Mouse (Mus musculus): ENCODE results near the gene Pih1d3.
A peak's percentile ranks its signal among the peaks of the same experiment; 100 is the strongest.

Pih1d3 gene

DNA sequence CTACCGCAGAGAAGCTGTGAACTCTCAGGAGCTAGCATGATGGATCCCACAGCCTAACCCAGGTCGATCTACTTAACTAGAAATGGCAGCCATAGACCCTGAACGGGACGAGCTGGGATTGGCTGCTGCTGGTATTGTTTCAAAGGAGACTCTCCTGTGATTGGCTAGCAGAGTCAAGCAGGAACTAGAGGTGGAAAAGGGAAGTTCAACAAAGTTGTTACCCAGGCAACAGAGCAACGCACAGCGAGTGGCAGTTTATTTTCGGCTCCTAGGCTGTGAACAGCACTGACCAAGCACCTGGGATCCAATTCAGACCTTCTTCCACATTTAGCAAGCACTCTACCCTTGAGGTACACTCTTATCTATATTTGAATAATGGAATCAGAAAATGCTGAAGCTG, at the start of gene Pih1d3, which contains the start of gene 4931428L18Rik:
Gene Pih1d3, plus strand, starts transcription at position 275 of the 400 bp plus-strand sequence.
Gene 4931428L18Rik, minus strand, starts transcription at position 121 of the 400 bp plus-strand sequence.
- DNase-seq (ENCODE audit: low spot score in 2 of 2) = no peak

GRCm38 (mm10) chr1:31175401-31175800, 47.2 kb upstream of the Pih1d3 start:
- no peak for DNase-seq (ENCODE audit: low spot score in 2 of 2)

GRCm38 (mm10) chr1:31176101-31176500, 46.5 kb upstream of the Pih1d3 start, which contains the start of gene Lgsn:
Gene Lgsn (plus strand): TSS chr1:31176401.
- DNase-seq (ENCODE audit: low spot score in 2 of 2) = no peak

DNA sequence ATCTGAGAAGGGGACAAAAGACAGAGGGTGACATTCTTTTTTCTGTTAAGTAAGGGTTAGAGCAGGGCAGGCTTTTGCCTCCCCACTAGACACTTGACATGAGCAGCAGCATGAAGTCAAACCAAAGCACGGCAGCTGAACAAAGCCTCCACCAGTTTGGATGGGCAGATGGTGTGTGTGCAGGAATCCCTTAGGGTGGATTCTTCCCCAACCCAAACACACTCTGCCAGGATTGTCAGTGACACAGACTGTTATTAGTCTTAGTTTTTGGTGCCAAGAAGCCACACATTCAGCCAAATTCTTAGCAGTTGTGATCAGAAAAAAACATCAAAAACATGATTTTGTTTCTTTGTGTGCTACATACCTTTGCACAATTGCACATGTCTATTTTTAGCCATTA, 44.4 kb upstream of the Pih1d3 start:
- DNase-seq (ENCODE audit: low spot score in 2 of 2) = peak; percentile 36

DNA sequence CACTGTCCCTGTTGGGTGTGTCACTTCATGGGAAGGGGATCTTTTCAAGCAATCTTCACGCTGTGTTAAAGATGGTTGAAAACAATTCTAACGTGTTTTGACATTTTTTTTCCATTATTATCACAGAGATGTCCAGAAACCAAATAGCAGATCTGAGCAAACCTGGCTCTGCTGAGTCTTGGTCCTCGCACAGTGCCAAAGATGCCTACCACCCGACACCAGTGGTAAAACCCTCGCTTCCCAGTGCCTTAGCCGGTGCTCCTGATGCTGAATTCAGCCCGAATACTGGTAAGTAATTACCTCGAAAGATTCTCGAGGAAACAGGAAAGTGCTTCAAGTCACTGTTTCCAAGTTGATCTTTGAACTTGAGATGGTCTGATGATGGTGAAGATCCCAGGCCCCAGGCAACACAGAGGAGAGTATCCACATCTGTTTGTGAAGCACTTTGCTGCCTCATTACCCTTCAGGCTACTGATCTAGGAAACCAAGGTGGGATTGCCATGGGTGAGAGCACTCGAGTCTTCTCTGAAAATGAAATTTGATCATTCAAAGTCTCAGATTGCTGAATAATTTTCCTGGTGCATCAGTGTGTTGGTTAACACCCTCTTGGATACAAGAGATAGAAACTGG, 32.3 kb upstream of the Pih1d3 start:
- no peak for DNase-seq (ENCODE audit: low spot score in 2 of 2)

DNA sequence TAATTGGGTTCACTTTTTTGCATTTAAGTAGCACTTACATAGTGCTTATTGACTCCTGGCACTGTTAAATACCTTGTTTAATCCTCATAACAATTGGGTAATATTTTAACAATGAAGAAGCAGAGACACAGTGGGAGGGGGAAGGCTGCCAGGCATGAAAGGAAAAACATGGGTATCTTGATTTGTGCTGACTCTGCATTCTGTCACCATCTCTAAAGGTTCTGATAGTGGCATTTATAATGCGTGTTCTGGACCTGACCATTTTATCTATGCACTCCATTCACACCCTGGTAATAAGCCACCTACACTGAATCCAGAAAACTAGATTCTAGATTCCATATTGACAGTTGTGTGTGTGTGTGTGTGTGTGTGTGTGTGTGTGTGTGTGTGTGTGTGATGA, 27.0 kb upstream of the Pih1d3 start:
- DNase-seq (ENCODE audit: low spot score in 2 of 2) = no peak

- no peak for DNase-seq (ENCODE audit: low spot score in 2 of 2)
These were observed 25.7 kb upstream of the Pih1d3 start for GRCm38 (mm10) chr1:31196959-31197358.

DNA sequence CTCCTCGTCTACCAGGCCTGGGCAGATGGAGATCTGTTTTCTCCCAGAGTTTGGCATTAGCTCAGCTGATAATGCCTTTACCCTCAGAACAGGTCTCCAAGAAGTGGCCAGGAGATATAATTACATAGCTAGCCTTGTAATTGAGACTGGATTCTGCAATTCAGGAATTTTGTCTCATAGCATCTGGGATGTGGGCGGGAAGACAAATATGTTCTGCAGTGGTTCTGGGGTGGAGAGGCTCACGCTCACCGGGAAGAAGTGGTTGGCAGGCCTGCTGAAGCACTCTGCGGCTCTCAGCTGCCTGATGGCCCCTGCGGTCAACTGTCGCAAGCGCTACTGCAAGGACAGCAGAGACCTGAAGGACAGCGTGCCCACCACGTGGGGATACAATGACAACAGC, 18.9 kb upstream of the Pih1d3 start:
- DNase-seq (ENCODE audit: low spot score in 2 of 2) = no peak

GRCm38 (mm10) chr1:31205346-31205745, 17.3 kb upstream of the Pih1d3 start:
- no peak for DNase-seq (ENCODE audit: low spot score in 2 of 2)

GRCm38 (mm10) chr1:31205770-31206169, 16.9 kb upstream of the Pih1d3 start:
- DNase-seq (ENCODE audit: low spot score in 2 of 2) = no peak

- DNase-seq (ENCODE audit: low spot score in 2 of 2) = peak; percentile 75 to 81
These were observed 12.5 kb upstream of the Pih1d3 start for GRCm38 (mm10) chr1:31210144-31210543.

GRCm38 (mm10) chr1:31214831-31215230, 7.8 kb upstream of the Pih1d3 start:
- no peak for DNase-seq (ENCODE audit: low spot score in 2 of 2)

DNA sequence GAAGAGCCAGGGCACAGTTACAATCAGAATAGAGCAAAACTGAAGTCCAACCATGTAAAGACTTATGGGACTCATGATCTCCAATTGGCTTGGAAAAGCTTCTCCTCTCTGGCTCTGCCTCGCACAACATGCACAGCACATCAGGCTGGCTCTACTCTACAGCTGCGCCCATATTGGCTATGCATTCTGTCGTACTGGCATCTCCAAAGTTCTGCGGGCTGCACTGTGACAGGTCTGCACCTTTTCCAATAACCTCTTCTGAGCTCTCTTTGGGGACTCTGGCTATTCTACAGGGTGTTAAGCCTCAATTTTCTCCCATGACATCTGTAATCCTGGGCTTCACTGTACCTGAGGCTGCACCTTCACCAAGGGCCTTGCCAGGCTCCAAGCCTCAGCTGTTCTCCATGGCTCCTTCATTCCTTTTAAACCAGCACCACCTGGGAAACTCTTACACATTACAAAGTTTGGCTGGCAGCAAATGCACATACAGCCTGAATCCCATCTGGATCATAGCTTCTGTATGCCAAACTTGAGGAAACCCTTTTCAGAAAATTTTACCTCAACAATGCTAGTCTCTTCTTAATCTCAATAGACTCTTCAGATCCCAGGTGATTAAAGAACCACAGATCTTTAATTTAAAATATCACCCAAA, 1.9 kb upstream of the Pih1d3 start:
- no peak for DNase-seq (ENCODE audit: low spot score in 2 of 2)

- peak; percentile 43 to 68 for DNase-seq (ENCODE audit: low spot score in 2 of 2)
These were observed 10.8 kb downstream of the Pih1d3 start for GRCm38 (mm10) chr1:31233319-31234036.

DNA sequence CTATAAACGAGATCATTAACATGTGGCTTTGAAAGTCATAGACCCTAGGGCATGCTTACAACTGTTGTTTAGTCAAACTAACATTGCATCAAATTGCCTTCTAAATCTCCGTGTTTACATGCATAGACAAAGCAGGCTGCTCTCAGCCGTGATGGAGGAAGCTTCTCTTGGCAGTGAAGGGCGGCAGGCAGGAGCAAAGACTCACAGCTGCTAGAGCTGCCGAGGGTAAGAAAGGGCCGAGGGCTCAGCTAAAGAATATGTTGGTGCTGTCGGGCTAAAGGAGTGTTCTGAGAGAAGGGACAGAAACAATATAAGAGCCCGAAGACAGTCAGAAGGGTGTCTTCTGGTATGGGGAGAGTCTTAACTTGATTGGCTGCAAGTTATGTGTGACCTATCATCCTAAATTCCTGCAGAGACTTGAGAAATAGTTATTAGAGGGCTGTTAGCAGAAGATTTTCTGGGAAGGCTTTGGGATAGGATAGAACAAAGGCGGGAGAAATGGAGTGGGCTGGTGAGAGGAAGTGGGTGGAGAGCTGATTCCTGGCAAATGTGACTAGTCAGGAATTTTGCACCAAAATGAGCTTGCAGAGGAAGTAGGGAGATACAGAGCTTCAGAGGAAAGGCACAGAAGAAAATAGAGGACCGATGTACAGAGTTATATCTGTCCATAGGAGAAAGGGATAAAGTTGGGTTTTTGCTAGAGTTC, 37.7 kb downstream of the Pih1d3 start:
- no peak for DNase-seq (ENCODE audit: low spot score in 2 of 2)
